Mouse (Mus musculus): ENCODE measurements around the gene Miga2.

Gene Miga2

GRCm38 (mm10) chr2:30363773-30364650, at the start of gene Miga2:
Gene Miga2 (plus strand): TSS chr2:30364233.
- DNase-seq = peak; percentile 100

GRCm38 (mm10) chr2:30316136-30316535, 47.9 kb upstream of the Miga2 start:
- no peak for DNase-seq

DNA sequence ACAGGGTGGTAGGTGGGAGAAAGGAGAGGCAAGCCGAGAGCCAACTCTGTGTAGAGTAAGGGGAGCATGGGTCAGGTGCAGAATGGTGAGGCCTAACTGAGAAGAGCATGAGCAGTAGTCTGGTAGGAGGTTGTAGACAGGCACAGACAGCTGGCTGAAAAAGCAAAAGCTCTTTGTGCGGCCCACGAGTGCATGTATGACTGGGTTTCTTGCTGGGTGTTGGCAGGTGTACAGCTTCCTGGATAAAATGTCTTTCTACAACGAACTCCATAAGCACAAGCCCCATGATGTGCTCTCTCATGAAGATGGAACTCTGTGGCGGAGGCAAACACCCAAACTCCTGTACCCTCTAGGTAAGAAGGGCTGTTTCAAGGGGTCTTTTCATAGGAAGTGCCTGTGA, 47.1 kb upstream of the Miga2 start:
- DNase-seq = no peak

GRCm38 (mm10) chr2:30319260-30319659, 44.8 kb upstream of the Miga2 start:
- no peak for DNase-seq

DNA sequence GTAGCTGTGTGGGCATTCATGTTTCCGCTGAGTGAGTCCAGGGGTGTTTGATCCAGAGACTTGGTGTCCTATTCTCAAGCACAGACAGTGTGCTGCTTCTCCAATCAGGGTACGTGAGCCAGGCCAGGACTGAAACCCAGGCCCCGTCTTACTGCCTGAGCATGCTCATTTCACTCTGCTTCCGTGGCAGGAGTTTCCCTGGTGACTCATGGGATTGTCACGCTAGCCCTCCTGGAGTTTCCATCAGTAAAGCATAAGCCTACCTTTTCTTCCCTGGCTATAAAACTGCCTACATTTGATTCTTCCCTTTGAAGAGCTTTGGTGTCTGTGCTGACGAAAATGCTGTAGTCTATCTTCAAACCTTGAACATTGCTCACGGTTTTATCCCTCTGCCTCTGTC, 40.9 kb upstream of the Miga2 start:
- no peak for DNase-seq

GRCm38 (mm10) chr2:30325296-30325695, 38.7 kb upstream of the Miga2 start:
- no peak for DNase-seq

GRCm38 (mm10) chr2:30327276-30327675, 36.8 kb upstream of the Miga2 start:
- DNase-seq = no peak

DNA sequence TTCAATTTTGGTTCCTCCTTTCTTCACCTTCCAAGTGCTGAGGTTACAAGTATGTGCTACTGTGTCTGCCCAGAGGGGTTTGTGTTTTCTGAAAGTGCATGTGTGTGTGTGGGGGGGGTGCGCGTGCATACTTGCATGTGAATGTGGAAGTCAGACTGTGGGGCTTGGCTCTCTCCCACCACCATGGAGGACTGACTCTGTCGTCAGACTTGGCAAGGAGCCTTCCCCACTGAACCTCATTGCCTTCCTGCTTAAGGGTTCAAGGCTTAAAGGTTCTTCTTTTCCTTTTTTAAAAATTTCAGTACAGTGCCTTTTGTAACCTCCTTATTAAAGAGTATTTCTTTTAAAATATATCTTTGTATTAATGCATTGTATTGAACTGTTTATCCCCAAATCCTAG, 35.2 kb upstream of the Miga2 start:
- DNase-seq = no peak

- DNase-seq = no peak
Observed at GRCm38 (mm10) chr2:30335324-30335723, 28.7 kb upstream of the Miga2 start.

DNA sequence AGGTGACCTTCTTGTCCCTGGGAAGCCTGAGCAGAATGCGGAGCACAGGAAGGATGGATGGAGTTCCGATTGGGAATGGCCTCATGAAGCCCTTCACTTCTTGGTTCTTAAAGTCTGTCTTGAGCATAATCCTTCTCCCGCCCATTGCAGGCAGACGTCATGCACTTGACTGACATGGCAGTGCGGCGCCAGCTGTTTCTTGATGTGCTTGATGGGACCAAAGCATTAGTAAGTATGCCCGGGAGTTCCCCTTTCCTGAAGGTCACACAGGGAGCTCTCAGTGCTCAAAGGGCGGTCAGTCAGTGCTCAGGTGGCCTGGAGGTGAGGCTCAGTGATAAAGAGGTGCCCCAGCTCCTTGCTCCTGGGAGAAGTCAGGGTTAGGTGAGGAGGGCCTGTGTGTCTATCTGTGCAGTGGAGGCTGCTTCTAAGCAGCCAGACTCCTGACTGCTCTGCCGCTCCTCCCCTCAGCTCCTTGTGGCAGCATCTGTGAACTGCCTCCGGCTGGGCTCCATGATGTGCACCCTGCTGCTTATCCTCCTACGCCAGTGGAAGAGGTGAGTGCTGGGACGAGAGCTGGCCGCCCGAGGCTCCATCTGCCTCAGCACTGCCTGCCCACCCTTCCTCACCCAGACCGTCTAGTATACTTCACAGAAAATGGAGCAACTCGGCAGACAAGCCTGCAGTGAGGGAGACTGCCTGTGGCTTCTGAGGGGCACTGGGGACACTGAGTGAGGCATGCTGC, 27.7 kb upstream of the Miga2 start:
- no peak for DNase-seq

GRCm38 (mm10) chr2:30337179-30337578, 26.9 kb upstream of the Miga2 start:
- no peak for DNase-seq

- no peak for DNase-seq
Observed at GRCm38 (mm10) chr2:30342061-30342460, 22.0 kb upstream of the Miga2 start.

DNA sequence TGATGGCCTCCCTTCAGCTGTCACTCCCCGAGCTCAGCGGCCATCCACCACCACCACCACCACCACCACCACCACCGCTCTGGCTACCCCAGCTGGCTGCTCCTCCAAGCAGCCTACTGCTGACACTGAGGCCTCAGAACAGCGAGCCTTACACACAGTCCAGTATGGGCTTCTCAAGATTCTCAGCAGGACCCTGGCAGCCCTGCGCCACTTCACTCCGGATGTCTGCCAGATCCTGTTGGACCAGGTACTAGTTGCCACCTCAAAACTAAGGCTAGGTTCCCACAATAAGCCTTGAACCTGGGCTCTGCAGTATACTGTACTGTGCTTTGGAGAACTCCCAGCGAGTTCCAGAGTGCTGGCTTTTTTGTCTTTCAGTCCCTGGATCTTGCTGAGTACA, 21.5 kb upstream of the Miga2 start:
- no peak for DNase-seq

DNA sequence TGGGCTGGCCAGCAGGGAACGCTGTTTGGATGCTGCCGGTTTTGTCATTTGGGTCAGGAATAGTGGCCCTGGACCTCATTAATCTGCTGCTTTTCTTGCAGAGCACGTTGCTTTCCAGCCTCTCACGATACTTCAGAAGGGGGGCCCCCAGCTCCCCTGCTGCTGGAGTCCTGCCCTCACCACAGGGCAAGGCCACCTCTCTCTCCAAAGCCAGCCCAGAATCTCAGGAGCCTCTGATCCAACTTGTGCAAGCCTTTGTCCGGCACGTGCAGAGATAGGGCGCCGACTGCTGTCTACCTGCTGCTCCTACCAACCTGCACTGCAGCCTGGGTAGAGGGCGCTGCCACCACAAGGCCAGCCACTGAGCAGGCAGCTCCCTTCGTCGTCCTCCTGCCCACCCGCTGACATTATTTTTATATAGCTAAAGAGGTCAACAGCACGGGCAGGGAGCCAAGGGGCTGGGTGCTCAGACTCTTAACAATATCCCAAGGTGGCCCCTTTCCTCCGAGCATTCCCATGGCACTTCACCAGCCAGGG, 20.4 kb upstream of the Miga2 start:
- DNase-seq = no peak

GRCm38 (mm10) chr2:30345971-30346676, 17.9 kb upstream of the Miga2 start:
- no peak for DNase-seq

- DNase-seq = no peak
Observed at GRCm38 (mm10) chr2:30349196-30349595, 14.8 kb upstream of the Miga2 start.

- DNase-seq = no peak
Observed at GRCm38 (mm10) chr2:30351149-30351548, 12.9 kb upstream of the Miga2 start.

DNA sequence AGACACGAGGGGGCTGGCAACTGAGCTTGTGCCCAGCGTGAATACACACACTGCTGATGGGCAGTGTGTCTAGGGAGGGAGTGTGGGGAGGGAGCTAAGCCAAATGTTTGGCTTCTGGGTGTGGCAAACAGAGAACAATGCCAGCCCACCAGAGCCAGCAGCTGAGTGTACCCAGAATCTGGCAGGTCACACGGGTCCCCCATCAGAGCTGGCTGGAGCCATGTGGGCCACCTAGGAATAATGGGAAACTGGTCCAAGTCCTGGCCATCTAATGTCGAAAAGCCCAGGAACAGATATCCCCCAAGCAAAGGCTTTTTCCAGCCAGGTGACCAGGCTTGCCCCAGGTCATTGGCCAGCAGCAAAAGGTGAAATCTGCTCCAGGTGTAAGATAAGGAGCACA, 8.2 kb upstream of the Miga2 start:
- DNase-seq = no peak

- DNase-seq = no peak
Observed at GRCm38 (mm10) chr2:30356266-30356665, 7.8 kb upstream of the Miga2 start.

DNA sequence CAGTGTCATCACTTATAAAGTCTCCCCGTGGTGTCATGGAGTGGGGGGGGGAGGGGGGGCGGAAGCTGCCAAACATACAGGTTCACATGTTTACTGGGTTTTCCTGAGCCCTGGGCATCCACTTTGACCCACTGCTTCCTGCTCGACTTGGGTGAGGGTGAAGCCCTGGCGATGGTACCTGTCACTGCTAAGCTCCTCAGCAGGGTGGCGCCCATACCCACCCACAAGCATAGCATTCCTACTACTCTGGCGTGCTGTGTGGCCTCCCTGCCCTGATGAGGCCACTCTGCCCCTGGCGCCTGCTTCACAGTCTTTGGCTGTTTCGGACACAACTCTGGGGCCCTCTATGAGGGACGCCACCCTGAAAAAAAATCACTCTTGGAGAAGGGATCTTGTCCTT, 7.1 kb upstream of the Miga2 start:
- DNase-seq = no peak

DNA sequence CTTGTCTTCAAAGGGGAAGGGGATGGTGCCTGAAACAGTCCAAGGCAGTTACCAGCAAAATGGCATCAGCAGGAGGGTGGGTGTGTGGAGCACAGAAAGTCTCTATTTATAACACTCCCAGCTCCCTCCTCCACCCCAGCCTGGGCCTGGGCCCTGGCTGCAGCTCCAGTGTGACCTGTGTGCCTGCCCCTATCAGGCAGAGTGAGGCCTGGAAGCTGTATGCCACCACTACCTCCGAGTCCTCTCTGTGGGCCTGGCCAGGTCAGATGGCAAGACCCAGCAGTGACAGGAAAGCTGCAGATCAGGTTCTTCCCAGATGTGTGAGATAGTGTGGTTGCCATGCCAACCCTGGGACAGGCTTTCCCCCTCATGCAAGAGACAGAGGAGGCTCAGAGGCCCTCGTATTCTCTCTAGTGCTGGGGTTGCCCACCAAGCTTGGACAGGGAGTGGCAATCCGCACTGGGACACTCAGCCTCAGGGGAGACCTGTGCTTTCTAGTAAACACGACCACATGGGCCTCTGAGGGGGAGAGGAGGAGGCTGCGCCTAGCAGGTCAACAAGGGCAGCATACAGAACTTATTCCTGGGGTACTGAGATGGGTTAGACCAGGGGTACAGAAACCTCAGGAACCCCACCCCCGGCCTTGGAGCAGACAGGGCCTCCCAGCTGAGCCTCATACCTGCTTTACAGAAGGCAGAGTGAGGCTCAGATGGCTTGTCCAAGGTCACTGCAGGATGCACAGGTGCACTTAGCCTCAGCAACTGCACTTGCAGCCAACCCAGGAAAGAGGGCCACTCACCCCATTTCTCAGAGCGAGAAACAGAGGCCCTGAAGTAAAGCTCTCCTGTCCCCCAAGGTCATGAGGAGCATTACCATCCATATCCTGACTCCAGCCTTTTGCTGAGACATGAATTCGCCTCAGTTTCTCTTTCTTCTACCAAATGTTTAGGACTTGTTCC, 6.2 kb upstream of the Miga2 start:
- DNase-seq = no peak
